Mouse (Mus musculus): Measurements from ENCODE around the gene Osm. TPM values are rescaled to one million over a fixed set of nuclear protein-coding genes. Genes with fewer than 3 reads are reported as not detected.

Gene Osm
- polyA plus RNA-seq, 1 experiment from 2014 or later = 0.14 TPM

GRCm38 (mm10) chr11:4266271-4267201, 30.3 kb downstream of the Osm start:
- ATAC-seq (ENCODE audit: insufficient read depth, low FRiP score) = peak; percentile 73
- Histone ChIP-seq H3K9me3 (replicated peaks; ENCODE audit: control insufficient read depth, low read length) (no peaks in the 10 kb centered on the region), H3K27me3 (ENCODE audit: control insufficient read depth, insufficient read depth, low read length) (peaks cover 5% of the 10 kb centered on the region; the same call in 1 of the 2 replicates), H3K9ac (ENCODE audit: low read length) (peak overlapping the region; percentile 73), H3K4me2 (ENCODE audit: low read depth, low read length) (peak overlapping the region; percentile 83), H3K4me1 (ENCODE audit: control insufficient read depth, insufficient read depth, low read length) (peaks cover 51% of the 10 kb centered on the region), H3K36me3 (ENCODE audit: control insufficient read depth, insufficient read depth, low read length) (no peaks in the 10 kb centered on the region), H3K27ac (ENCODE audit: low read length) (peak overlapping the region; percentile 47; the same call in 1 of the 2 replicates), H3K4me3 (replicated peaks; ENCODE audit: low read length) (peak overlapping the region; percentile 52)
- under 1% methylated on average over 61 of the region's 61 CpGs for WGBS

GRCm38 (mm10) chr11:4267202-4267578, 31.0 kb downstream of the Osm start:
- Histone ChIP-seq H3K36me3 (ENCODE audit: control insufficient read depth, insufficient read depth, low read length) (no peaks in the 10 kb centered on the region), H3K4me1 (ENCODE audit: control insufficient read depth, insufficient read depth, low read length) (peaks cover 46% of the 10 kb centered on the region), H3K27me3 (ENCODE audit: control insufficient read depth, insufficient read depth, low read length) (peaks cover 5% of the 10 kb centered on the region; the same call in 1 of the 2 replicates), H3K9me3 (replicated peaks; ENCODE audit: control insufficient read depth, low read length) (no peaks in the 10 kb centered on the region), H3K4me2 (ENCODE audit: low read depth, low read length) (peak overlapping the region; percentile 83), H3K27ac (ENCODE audit: low read length) (peak overlapping the region; percentile 47; the same call in 1 of the 2 replicates), H3K4me3 (replicated peaks; ENCODE audit: low read length) (peak overlapping the region; percentile 52), H3K9ac (ENCODE audit: low read length) (peak overlapping the region; percentile 73)
- 5% methylated on average over 13 of the region's 13 CpGs for WGBS
- no peak for ATAC-seq (ENCODE audit: insufficient read depth, low FRiP score)

- ATAC-seq (ENCODE audit: insufficient read depth, low FRiP score) = no peak
- H3K27me3 ChIP-seq (ENCODE audit: control insufficient read depth, insufficient read depth, low read length) = peaks cover 5% of the 10 kb centered on the region; the same call in 1 of the 2 replicates
- 89% methylated on average over 6 of the region's 6 CpGs for WGBS
These were observed 32.3 kb downstream of the Osm start for GRCm38 (mm10) chr11:4268500-4268899.

GRCm38 (mm10) chr11:4270744-4271459, 34.7 kb downstream of the Osm start:
- Histone ChIP-seq H3K27me3 (ENCODE audit: control insufficient read depth, insufficient read depth, low read length) (peaks cover under 1% of the 10 kb centered on the region; the same call in 1 of the 2 replicates), H3K4me1 (ENCODE audit: control insufficient read depth, insufficient read depth, low read length) (peaks cover 15% of the 10 kb centered on the region), H3K9me3 (replicated peaks; ENCODE audit: control insufficient read depth, low read length) (no peaks in the 10 kb centered on the region), H3K27ac (ENCODE audit: low read length) (peak overlapping the region; percentile 84), H3K9ac (ENCODE audit: low read length) (peak overlapping the region; percentile 62), H3K36me3 (ENCODE audit: control insufficient read depth, insufficient read depth, low read length) (no peaks in the 10 kb centered on the region), H3K4me3 (replicated peaks; ENCODE audit: low read length) (no peak overlapping the region), H3K4me2 (ENCODE audit: low read depth, low read length) (no peak overlapping the region)
- peak; percentile 63; the same call in 1 of the 2 replicates for ATAC-seq (ENCODE audit: insufficient read depth, low FRiP score)
- 33% methylated on average over 19 of the region's 20 CpGs for WGBS

More at GRCm38 (mm10) chr11:4268500-4268899, 32.3 kb downstream of the Osm start:
- Histone ChIP-seq H3K4me2 (ENCODE audit: low read depth, low read length) (no peak overlapping the region), H3K9me3 (replicated peaks; ENCODE audit: control insufficient read depth, low read length) (no peaks in the 10 kb centered on the region), H3K4me3 (replicated peaks; ENCODE audit: low read length) (no peak overlapping the region), H3K36me3 (ENCODE audit: control insufficient read depth, insufficient read depth, low read length) (no peaks in the 10 kb centered on the region), H3K9ac (ENCODE audit: low read length) (no peak overlapping the region), H3K4me1 (ENCODE audit: control insufficient read depth, insufficient read depth, low read length) (peaks cover 34% of the 10 kb centered on the region), H3K27ac (ENCODE audit: low read length) (no peak overlapping the region)

- H3K36me3 ChIP-seq (ENCODE audit: control insufficient read depth, insufficient read depth, low read length) = no peaks in the 10 kb centered on the region
- no peaks in the 10 kb centered on the region for H3K27me3 ChIP-seq (ENCODE audit: control insufficient read depth, insufficient read depth, low read length)
- H3K9me3 ChIP-seq (replicated peaks; ENCODE audit: control insufficient read depth, low read length) = no peaks in the 10 kb centered on the region
- H3K4me1 ChIP-seq (ENCODE audit: control insufficient read depth, insufficient read depth, low read length) = peaks cover 11% of the 10 kb centered on the region
- H3K4me2 ChIP-seq (ENCODE audit: low read depth, low read length) = no peak overlapping the region
- H3K9ac ChIP-seq (ENCODE audit: low read length) = peak overlapping the region; percentile 62
- H3K27ac ChIP-seq (ENCODE audit: low read length) = peak overlapping the region; percentile 84; the same call in 1 of the 2 replicates
- no peak for ATAC-seq (ENCODE audit: insufficient read depth, low FRiP score)
- 76% methylated on average over 11 of the region's 11 CpGs for WGBS
- H3K4me3 ChIP-seq (replicated peaks; ENCODE audit: low read length) = no peak overlapping the region
These were observed 35.3 kb downstream of the Osm start for GRCm38 (mm10) chr11:4271544-4271943.

GRCm38 (mm10) chr11:4276411-4276861, 40.2 kb downstream of the Osm start:
- ATAC-seq (ENCODE audit: insufficient read depth, low FRiP score) = peak; percentile 68
- peak overlapping the region; percentile 59 for H3K27ac ChIP-seq (ENCODE audit: low read length)
- H3K9me3 ChIP-seq (replicated peaks; ENCODE audit: control insufficient read depth, low read length) = no peaks in the 10 kb centered on the region
- 30% methylated on average over 11 of the region's 11 CpGs for WGBS
- no peaks in the 10 kb centered on the region for H3K36me3 ChIP-seq (ENCODE audit: control insufficient read depth, insufficient read depth, low read length)
- peak overlapping the region; percentile 23; the same call in 1 of the 2 replicates for H3K9ac ChIP-seq (ENCODE audit: low read length)
- no peak overlapping the region for H3K4me2 ChIP-seq (ENCODE audit: low read depth, low read length)
- peaks cover 9% of the 10 kb centered on the region; the same call in 1 of the 2 replicates for H3K4me1 ChIP-seq (ENCODE audit: control insufficient read depth, insufficient read depth, low read length)
- no peak overlapping the region for H3K4me3 ChIP-seq (replicated peaks; ENCODE audit: low read length)
- no peaks in the 10 kb centered on the region for H3K27me3 ChIP-seq (ENCODE audit: control insufficient read depth, insufficient read depth, low read length)

- Histone ChIP-seq H3K9me3 (replicated peaks; ENCODE audit: control insufficient read depth, low read length) (no peaks in the 10 kb centered on the region), H3K4me1 (ENCODE audit: control insufficient read depth, insufficient read depth, low read length) (peaks cover 8% of the 10 kb centered on the region; the same call in 1 of the 2 replicates), H3K36me3 (ENCODE audit: control insufficient read depth, insufficient read depth, low read length) (no peaks in the 10 kb centered on the region), H3K27ac (ENCODE audit: low read length) (no peak overlapping the region), H3K9ac (ENCODE audit: low read length) (no peak overlapping the region), H3K4me3 (replicated peaks; ENCODE audit: low read length) (no peak overlapping the region), H3K4me2 (ENCODE audit: low read depth, low read length) (no peak overlapping the region), H3K27me3 (ENCODE audit: control insufficient read depth, insufficient read depth, low read length) (no peaks in the 10 kb centered on the region)
- 53% methylated on average over 7 of the region's 7 CpGs for WGBS
- ATAC-seq (ENCODE audit: insufficient read depth, low FRiP score) = 0 out of 2 replicates have a peak, but pooled peaks have one; percentile 9
These were observed 43.7 kb downstream of the Osm start for GRCm38 (mm10) chr11:4279909-4280308.

- H3K4me3 ChIP-seq (replicated peaks; ENCODE audit: low read length) = no peak overlapping the region
- peaks cover 11% of the 10 kb centered on the region; the same call in 1 of the 2 replicates for H3K4me1 ChIP-seq (ENCODE audit: control insufficient read depth, insufficient read depth, low read length)
- H3K27me3 ChIP-seq (ENCODE audit: control insufficient read depth, insufficient read depth, low read length) = no peaks in the 10 kb centered on the region
- whole genome bisulfite sequencing = 66% methylated on average over 6 of the region's 6 CpGs
- no peak for ATAC-seq (ENCODE audit: insufficient read depth, low FRiP score)
- no peak overlapping the region for H3K4me2 ChIP-seq (ENCODE audit: low read depth, low read length)
- H3K36me3 ChIP-seq (ENCODE audit: control insufficient read depth, insufficient read depth, low read length) = no peaks in the 10 kb centered on the region
- no peak overlapping the region for H3K9ac ChIP-seq (ENCODE audit: low read length)
- H3K27ac ChIP-seq (ENCODE audit: low read length) = no peak overlapping the region
- no peaks in the 10 kb centered on the region for H3K9me3 ChIP-seq (replicated peaks; ENCODE audit: control insufficient read depth, low read length)
These were observed 45.6 kb downstream of the Osm start for GRCm38 (mm10) chr11:4281852-4282251.

Data from stomach, embryonic 16.5 days (tissue).